Mouse (Mus musculus) erythroid progenitor cell, adult 5-6 weeks (primary cell): ENCODE data around the gene Akap7. TPM values are rescaled to one million over a fixed set of nuclear protein-coding genes. Genes with fewer than 3 reads are reported as not detected.

ENCODE experiments used
- ATAC-seq: replicated peaks from 2 replicates; pipeline ENCODE4 v1.8.0; 2016; ENCODE audit warnings: moderate number of reproducible peaks, mild to moderate bottlenecking, moderate TSS enrichment, inconsistent platforms; ENCODE audit not compliant: poor library complexity, low FRiP score, severe bottlenecking
- total RNA-seq, 2 experiments: library from RNA; stranded (forward) in 1 of 2; stranded (reverse) in 1 of 2; fragments of 150-400 nt in 1 of 2; fragments of 186-747, 209-891 nt in 1 of 2; gene quantifications; 2 replicates each; pipeline versions ENCODE4 v1.2.3 to v1.2.4; 2015 to 2017; ENCODE audit warnings: low replicate concordance in 2 of 2

The Akap7 gene
- total RNA-seq, 2 experiments from 2014 or later, result 82.3 to 87.2 TPM

DNA sequence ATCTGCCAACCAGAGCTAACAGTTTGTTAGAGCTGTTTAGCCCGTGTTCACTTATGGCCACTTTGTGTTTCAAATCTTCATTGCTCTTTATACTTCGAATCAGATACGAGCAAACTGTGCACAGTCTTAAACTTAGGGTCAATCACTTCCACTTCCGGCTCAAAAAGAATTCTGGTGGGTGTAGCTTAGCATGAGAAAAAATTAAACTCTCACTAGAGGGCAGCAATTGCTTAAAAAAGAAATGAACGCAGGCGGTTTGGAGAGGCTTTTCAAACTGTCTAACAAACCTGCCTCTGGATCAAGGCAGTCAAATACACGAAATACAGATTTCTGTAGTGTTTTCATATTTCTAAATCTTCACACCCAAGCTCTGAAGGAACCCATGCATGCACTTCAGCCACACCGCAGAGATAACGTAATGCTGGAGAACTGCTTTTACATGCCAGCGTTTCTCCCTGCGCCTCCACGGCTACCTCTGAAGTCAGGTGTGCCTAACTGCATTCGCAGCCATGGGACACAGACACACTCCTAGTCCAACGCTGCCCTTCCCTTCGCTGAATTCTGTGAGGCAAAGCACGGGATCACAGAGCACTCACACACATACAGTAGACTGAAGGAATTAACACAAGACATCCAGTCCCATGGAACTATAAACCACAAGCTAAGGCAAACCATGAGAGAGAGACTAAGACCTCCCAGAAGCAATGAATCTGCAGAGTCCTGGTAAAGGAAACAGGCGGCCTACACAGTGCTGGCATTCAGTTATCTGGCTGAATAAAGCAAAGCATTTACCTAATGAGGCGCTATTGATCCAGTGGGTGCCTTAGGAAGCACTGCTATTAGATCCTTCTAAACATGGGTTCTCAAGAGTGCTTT lies 39.0 kb downstream of the Akap7 start:
- no peak for ATAC-seq

DNA sequence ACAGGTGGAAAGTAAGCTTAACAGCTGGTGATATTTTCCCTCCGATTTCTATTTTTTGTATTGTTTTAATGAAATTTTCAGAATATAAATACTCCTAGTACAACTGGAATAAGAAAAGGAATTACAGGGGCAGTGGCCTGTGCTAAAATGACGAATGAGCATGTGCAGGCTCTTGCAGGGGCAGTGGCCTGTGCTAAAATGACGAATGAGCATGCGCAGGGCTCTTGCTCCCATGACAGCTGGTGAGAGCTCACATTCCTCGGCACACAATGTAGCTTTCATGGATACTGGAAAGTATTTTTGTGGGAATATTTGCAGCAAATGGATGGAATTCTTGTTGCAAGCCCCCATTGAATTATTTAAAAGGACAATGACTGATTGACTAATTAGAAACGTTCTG lies 46.5 kb downstream of the Akap7 start:
- ATAC-seq, result no peak

DNA sequence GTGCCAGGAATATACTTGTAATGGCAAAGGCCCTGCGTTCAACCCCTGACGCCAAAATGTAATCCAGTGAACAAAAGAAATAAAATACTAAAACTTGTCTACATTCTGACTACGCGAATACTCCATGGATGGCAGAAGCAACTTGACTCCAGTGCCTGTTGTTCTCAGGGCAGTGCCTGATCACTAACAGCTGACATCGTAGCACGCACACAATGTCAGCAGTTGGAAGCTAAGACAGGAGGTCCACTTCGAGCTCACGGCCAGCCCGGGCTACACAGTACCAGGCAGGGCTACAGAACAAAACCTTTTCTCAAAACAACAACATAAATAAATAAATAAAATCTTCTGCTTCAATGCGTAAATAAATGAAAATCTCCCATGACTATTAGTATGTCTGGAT lies 46.9 kb downstream of the Akap7 start:
- no peak for ATAC-seq

DNA sequence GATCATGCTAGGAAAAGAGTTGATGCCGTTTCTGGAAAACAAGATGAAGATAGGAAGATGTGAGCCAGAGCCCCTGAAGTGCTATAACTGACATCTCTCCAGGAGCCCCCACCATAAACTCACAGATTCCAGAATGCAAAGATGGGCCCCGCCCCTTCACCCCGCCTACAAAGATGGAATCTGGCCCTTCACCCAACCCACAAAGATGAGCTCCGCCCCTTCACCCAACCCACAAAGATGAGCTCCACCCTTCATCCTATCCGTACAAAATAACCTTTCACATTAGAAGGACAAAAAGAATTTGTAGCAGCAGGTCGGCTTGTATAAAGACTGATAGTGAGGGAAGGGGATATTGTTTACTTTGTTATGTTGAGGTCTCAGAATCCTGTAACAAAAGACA lies 49.5 kb downstream of the Akap7 start:
- 0 out of 2 replicates have a peak, but pooled peaks have one; percentile 33 for ATAC-seq

DNA sequence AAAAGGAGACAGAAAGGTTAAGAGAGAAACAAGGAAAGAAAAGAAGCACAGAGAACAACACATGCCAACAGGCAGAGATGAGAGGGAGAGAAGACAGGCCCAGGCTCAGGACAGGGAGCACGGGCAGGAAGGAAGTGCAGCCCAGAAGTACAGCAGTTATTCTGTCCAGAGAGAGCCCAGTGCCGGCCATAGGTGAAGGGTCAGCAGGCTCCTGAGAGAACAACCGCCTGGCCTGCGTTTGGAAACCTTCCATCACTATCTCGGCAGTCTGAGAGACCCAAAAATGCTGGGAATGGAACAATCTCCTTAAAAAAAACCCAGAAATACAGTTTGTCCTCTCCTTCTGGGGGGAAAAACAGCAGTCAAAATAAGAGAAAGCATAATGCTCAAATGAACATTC lies 50.2 kb downstream of the Akap7 start:
- no peak for ATAC-seq

DNA sequence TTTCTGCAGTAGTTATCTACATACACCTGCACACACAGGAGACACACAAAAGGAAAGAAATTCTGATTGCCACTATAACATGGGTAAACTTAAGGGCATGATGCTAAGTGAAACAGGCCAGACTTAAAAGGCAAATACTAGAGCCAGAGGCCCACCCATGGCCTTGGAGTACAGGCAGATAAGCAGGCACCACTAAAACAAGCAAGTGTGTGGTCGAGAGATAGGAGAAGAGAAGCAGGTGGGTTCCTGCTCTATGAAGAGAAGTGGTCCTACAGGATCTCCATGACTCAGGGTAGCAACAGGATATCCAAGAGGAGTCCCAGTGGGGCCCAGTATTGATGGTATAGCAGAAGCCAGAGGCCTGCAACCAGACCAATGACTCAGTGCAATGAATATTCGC lies 54.2 kb downstream of the Akap7 start:
- ATAC-seq, result peak; percentile 94

DNA sequence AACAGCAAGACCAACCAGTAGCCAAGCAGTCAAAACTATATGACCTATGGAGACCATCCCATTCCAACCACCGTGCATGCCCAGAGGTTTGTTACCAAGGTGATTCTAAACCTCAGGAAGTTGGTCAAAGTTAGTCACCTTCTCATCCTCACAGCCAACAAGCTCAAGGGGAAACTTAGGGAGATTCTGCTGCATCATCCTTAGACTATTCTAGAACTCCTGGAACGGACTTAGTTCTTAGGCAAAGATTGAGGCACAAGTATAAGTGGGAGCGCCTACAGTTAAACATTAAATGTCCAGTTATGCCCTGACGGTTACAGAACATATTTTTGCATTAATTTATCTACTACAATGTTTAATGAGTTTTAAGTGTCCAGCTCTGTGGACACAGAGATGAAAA lies 54.7 kb downstream of the Akap7 start:
- ATAC-seq, result peak; percentile 53; the same call in 1 of the 2 replicates

DNA sequence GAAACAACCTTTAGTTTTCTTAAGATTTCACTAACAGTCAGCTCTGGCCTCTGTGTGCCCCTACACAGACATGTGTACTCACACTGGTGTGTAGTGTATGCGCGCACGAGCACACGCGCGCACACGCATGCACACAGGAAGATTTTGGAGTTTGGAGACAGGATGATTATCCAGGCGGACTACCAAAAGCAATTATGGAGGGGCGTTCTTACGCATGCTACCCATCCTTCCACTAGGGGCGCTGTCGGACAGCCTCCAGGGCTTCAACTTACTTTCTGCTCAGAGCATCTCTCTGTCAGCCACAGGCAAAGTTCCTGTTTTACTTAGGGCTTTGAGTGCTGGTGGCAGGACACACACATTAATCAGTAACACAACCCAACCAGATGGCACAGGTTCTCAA lies 57.6 kb downstream of the Akap7 start:
- 0 out of 2 replicates have a peak, but pooled peaks have one; percentile 41 for ATAC-seq

DNA sequence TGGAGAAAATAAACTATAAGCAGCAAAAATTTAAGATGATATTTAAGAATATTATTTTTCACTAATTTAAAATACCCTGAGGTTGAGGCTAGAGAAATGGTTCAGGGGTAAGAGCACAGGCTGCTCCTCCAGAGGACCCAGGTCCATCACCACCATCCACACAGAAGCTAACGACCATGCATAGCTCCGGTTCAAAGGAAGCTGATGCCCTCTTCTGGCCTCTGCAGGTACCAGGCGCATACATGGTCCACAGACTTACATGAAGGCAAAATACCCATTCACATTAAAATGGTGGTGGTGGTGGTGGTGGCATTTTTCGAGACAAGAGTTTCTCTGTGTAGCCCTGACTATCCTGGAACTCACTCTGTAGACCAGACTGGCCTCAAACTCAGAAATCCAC lies 61.5 kb downstream of the Akap7 start:
- ATAC-seq, result no peak

DNA sequence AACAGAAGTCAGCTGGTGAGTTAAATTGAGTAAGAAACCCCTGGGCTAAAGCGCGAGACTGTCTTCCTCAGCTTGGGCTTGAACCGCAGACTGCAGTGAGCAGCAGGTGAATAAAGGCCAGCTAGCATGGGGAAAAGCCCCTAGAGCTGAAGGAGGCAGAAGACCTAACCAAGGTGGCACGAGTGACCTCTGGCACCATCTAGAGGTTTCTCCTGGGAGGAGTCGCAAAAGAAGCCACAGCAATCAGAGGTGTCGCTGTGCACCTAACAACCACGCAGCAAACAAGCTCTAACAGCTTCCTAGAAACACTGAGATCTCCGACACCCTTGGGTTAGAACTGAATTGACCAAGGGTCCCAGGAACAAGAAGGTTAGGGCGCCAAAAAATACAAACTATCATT lies 68.5 kb downstream of the Akap7 start:
- ATAC-seq, result no peak

DNA sequence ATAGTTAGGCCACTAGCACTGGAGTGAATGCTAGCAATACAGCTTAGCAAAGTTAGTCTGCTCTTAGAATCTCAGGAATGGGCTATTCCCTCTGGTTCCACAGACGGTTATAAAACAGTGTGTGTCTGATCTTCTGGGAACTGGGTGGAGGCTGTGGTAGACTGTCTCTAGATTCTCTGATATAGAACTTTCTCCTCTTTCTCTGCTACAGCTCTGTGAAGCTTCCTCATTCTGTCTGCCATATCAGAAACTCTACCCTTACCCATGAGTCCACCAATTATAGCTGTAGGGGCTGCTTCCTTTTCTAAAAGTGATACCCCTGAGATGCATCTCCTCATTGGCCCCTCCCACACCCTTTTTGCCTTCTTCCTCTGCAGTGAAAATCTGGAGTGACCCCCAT lies 73.6 kb downstream of the Akap7 start:
- no peak for ATAC-seq

DNA sequence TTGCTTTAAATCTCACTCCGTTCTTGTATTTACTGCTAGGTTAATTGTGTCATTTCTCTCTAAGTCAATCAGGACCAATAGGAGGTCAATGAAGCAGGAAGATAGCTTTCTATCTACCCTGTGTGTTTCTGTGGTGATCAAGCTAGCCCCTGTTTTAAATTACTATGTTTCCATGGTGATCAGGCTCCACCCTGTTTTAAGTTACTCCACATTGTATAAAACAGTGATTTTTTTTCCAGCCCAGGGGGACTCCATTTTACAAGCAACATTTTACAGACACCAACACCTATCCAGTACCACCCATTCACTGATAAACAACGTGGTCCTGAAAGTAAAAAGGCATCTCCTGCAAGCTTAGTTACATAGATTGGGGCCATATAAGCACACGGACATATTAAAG lies 75.0 kb downstream of the Akap7 start:
- no peak for ATAC-seq

DNA sequence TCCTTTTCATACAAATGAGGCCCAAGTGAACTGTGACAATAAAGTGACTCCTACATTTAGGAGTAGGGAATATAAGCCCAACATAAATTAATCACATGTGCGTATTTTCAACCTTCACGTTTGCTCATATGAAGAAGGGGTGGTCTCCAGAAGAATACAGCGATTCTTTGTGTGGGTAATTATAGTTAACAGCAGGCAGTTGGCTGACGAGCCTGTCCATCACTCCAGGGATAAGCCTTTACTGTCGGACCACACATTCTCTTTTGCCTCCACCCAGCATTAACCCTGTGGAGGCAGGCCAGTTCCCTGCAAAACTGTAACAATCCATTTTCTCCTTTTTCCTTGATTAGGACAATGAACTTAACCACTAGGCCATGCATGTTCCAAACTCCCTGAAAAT lies 76.3 kb downstream of the Akap7 start:
- no peak for ATAC-seq

DNA sequence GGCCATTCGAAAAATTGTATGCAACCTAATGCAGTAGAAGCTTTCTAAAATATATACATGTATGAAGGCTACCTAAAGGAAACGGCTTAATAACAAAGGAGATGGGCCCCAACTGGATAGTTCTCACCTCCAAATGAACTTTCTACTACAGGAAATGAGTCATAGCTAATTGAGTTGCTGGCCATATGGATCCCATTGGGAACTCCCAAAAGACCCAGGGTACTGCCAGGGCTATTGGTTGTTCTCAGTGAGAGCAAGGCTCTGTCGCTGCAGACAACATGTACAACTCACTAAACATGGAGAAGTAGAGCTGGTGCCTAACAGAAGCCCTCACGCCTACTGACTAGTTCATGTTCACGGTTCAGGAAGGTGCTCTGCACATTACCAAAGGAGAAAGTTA lies 83.3 kb downstream of the Akap7 start:
- no peak for ATAC-seq

DNA sequence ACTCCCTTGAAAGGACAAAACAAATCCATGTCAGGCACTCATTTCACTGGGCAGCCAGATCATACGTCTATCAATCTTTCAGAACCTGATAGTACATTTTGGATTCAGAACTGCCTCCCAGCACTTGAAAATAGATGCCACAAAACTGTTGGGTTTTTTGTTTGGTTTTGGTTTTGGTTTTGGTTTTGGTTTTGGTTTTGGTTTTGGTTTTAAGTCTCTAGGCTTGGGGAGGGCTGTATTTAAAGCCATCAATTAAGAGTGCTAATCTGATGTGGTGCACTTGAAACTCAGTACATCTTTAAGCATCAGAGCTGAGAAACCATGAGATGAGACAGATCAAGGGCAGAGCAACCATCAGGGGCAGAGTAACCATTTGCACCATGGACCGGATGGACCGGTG lies 86.9 kb downstream of the Akap7 start:
- ATAC-seq, result no peak

DNA sequence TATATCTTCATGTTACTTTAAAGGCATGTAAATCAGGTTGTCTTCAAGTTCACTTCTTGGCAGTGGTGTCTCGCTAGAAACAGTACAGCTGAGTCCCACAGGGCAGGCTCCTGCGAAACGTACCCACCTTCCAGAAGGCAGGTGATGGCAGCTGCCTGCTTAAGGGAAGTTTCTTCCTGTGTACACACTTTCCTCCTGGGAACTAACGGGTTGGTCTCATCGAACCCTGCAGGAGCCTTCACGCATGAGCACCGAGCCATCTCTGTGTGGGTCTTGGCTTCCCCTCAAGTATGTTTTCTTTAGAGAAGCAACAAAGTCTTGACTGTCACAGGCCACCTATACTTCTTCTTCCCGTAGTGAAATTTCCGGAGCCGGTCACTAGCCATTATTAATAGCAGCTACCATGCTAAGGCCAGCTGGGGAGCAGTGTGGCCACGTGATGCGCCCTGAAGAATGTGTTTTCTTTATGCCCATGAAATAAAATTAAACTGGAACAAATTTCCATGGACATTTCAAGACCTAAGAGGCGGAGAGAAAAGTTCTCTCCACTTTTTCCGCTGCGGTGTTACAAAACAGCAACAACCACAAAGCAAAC lies 87.7 kb downstream of the Akap7 start:
- no peak for ATAC-seq

DNA sequence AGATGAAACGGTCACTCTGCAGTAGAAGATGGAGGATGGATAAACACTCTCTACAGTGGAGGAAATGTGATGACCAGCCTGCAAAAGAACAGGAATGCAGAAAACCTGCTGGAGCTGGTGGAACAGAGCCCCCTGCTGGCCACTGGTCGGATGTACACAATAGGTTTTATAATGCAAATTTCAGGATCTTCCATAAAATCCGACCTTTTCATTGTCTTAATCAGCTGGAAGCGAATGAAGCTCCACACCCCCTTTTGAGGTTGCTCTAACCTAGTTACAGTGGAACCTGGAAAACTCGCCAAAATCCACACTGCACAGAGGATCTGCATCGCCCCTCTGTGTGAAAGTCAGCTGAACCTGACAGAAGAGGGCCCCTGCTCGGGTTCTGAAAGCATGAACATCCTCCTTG lies 88.4 kb downstream of the Akap7 start:
- ATAC-seq, result no peak

DNA sequence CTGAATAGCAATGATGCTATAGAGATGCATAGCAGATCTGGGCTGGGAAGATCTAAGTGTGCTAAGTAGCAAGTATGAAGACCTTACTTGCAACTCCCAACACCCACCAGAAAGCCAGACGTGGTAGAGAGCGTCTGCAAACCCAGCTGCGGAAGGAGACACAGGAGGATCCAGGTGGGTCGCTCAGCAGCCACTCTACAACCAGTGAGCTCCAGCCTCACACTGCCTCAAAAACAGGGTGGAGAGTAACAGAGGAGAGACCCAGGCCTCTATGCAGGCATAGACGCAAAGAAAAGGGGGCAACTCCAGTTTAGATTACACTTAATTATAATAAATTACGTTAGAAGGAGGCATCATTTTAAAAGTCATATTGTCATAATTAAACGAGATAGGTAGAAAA lies 88.9 kb downstream of the Akap7 start:
- no peak; the same call in 1 of the 2 replicates for ATAC-seq

DNA sequence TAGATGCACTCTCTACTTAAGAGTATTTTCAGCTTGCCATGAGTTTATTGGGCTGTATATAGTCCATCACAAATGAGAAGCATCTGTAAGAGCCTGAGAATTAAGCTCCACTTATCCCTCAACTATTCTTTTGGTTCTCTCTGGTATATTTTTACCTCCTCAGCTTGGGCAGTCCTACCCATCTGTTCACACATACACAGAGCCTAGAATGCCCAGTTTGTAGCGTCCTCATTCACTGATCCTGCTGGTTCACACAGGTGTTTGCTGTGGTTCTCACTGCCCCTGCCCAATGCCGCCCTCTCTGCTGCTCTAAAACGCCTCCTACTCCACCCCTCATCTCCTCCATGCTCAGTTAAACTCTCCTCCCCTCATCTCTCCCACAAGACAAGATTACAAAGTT lies 91.7 kb downstream of the Akap7 start:
- no peak for ATAC-seq

DNA sequence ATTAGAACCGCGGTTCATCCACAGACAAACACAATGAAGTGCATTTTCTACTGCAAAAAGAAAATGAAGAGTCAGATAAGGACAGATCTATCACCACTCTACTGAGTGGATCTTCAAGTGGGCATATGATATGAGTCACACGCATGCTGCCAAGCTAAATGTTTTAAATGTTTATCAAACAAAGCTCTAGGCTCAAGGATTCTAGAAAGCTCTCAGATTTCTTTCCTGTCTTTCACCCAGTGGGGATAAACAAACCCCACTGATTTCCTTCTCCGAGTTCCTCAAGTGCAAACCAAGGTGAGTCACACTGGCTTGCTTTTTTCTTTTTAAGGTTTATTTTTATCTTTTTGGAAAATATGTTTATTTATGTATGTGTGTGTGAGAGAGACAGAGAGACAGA lies 94.0 kb downstream of the Akap7 start:
- ATAC-seq, result no peak

DNA sequence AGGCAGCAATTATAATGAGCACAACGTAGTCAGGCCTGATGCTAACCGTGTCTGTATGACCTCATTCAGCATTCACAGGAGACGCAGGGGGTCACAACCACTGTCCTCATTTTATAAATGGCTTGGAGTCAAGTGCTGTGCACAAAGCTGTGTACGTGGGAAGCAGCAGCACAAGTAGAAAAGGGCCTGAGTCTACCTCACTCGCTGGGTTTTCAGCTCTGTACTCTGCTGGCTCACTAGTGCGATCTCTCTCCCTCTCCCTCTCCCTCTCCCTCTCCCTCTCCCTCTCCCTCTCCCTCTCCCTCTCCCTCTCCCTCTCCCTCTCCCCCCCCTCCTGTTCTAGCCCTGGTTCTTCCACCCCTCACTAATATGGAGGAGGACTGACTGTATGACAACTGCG lies 99.1 kb downstream of the Akap7 start:
- no peak for ATAC-seq

DNA sequence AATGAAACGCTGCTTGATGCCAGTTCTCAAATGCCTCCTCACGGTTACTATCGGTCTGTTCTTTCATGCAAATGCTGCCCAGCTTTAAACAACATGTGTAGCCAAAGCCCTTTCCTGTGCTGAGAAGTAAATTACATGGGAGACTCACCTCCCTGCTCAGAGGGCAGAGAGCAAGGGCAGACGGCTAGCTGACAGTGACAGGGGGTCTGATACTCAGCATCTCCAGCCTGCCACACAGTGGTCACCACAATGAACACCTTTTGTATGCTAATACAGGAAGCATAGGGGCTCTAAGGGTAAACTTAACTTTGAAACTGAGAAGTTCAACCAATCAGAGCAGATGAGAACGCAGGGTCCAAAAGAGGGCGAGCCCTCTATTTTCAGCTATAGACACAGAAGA lies 99.8 kb downstream of the Akap7 start:
- no peak for ATAC-seq
